8 mouse cellular contexts compared by ENCODE assay signal in genomic region chr10:98915398-98915931, GRCm38 (mm10). TPM values are rescaled to one million over a fixed set of nuclear protein-coding genes. Genes with fewer than 3 reads are reported as not detected.
DNase-seq lines count a peak whose midpoint lies in the region; ATAC-seq and TF ChIP-seq lines count a peak whose summit lies in the region.

No protein-coding gene starts in this region.

- H3K27ac ChIP-seq in intestine, postnatal 0 days (ENCODE audit: low read depth, low read length): peak overlapping the region; percentile 99
- H3K27ac ChIP-seq in lung, embryonic 15.5 days: peak overlapping the region; percentile 99

- peak; percentile 24 for DNase-seq in ovary, adult 18-20 months (ENCODE audit: low spot score)
- DNase-seq in ovary, postnatal 14 days (ENCODE audit: low spot score): no peak
- DNase-seq in cerebellum, adult 9-10 months: peak; percentile 74
- DNase-seq in right cerebral cortex, postnatal 10 days (ENCODE audit: low spot score in 2 of 2): peak; percentile 57
- DNase-seq in yolk sac, embryonic 10.5 days (ENCODE audit: low spot score): peak; percentile 42

- peak overlapping the region; percentile 83 for H3K4me2 ChIP-seq in intestine, postnatal 0 days (replicated peaks; ENCODE audit: low read depth)
- H3K4me2 ChIP-seq in lung, embryonic 15.5 days: peak overlapping the region; percentile 76

- peak overlapping the region; percentile 98 for H3K4me3 ChIP-seq in intestine, postnatal 0 days (ENCODE audit: low read depth, low read length)
- H3K4me3 ChIP-seq in lung, embryonic 15.5 days: peak overlapping the region; percentile 92

- under 1% methylated on average over 45 of the region's 54 CpGs for WGBS in intestine, postnatal 0 days
- 1% methylated on average over 30 of the region's 54 CpGs for WGBS in lung, embryonic 15.5 days

- H3K9me3 ChIP-seq in intestine, postnatal 0 days (ENCODE audit: control insufficient read depth): no peaks in the 10 kb centered on the region
- no peaks in the 10 kb centered on the region for H3K9me3 ChIP-seq in lung, embryonic 15.5 days

- ATAC-seq in granulocyte monocyte progenitor cell, adult 5-6 weeks (replicated peaks; ENCODE audit: poor library complexity, severe bottlenecking): 0 out of 2 replicates have a peak, but pooled peaks have one; percentile 1
- no peak for ATAC-seq in intestine, postnatal 0 days
- no peak for ATAC-seq in lung, embryonic 15.5 days (ENCODE audit: borderline replicate concordance, extremely low read depth, low FRiP score, low TSS enrichment)

- H3K4me1 ChIP-seq in intestine, postnatal 0 days (replicated peaks; ENCODE audit: control insufficient read depth, insufficient read depth, low read length): 0 out of 2 replicates have a peak, but pooled peaks cover 4% of the 10 kb centered on the region
- H3K4me1 ChIP-seq in lung, embryonic 15.5 days: peaks cover 20% of the 10 kb centered on the region

- H3K9ac ChIP-seq in intestine, postnatal 0 days (ENCODE audit: low read depth, low read length): peak overlapping the region; percentile 96
- H3K9ac ChIP-seq in lung, embryonic 15.5 days: peak overlapping the region; percentile 88

- H3K36me3 ChIP-seq in intestine, postnatal 0 days (ENCODE audit: control insufficient read depth, insufficient read depth): no peaks in the 10 kb centered on the region
- no peaks in the 10 kb centered on the region for H3K36me3 ChIP-seq in lung, embryonic 15.5 days

- H3K27me3 ChIP-seq in intestine, postnatal 0 days (replicated peaks; ENCODE audit: control insufficient read depth, insufficient read depth, low read length): no peaks in the 10 kb centered on the region
- H3K27me3 ChIP-seq in lung, embryonic 15.5 days: no peaks in the 10 kb centered on the region

- TF ChIP-seq CTCF in intestine, postnatal 0 days (IDR thresholded peaks at IDR 0.05; ENCODE audit: low read depth): no peak

RNA-seq across cellular contexts. Expression of gene Atp2b1, which starts 1.3 kb away (rescaled TPM):
- total RNA-seq in granulocyte monocyte progenitor cell, adult 5-6 weeks (2014; fragmentation: Nextera tagmentation): 32.1 and 40.7 TPM in 2 replicates
- 54.3 and 61.8 TPM in 2 replicates for total RNA-seq in granulocyte monocyte progenitor cell, adult 5-6 weeks (2017)
- 179 and 193 TPM in 2 replicates for polyA plus RNA-seq in intestine, postnatal 0 days (2015; fragmentation: Nextera tagmentation; extraction: Ambion mirVana)
- polyA plus RNA-seq in lung, embryonic 15.5 days (2015; fragmentation: Nextera tagmentation; extraction: Ambion mirVana): 181 and 199 TPM in 2 replicates
